ENCODE assay signal across 17 mouse cellular contexts in genomic region chr3:26750492-26750891, GRCm38 (mm10).
"Had no signal": no experiment of that assay in that cellular context is flagged by ENCODE, and none has a peak within 500 bp of the region (broad histone marks: within the 10 kb centered on the region; RNA-seq: fewer than 3 reads in every experiment).

No protein-coding gene starts in this region.

- H3K36me3 ChIP-seq: lung, embryonic 15.5 days; midbrain, embryonic 10.5 days; midbrain, embryonic 12.5 days; midbrain, embryonic 15.5 days; neural tube, embryonic 12.5 days; stomach, embryonic 15.5 days had no signal

- H3K9ac ChIP-seq: liver, postnatal 0 days; lung, embryonic 15.5 days; midbrain, embryonic 12.5 days; midbrain, embryonic 15.5 days; neural tube, embryonic 12.5 days; stomach, embryonic 15.5 days had no signal

- ATAC-seq: liver, postnatal 0 days; lung, postnatal 0 days; midbrain, embryonic 15.5 days had no signal

- H3K4me1 ChIP-seq: lung, embryonic 15.5 days; midbrain, embryonic 10.5 days; midbrain, embryonic 12.5 days; midbrain, embryonic 15.5 days; neural tube, embryonic 12.5 days; stomach, embryonic 15.5 days had no signal

- H3K4me2 ChIP-seq: lung, embryonic 15.5 days; midbrain, embryonic 12.5 days; midbrain, embryonic 15.5 days; neural tube, embryonic 12.5 days; stomach, embryonic 15.5 days had no signal

- H3K4me3 ChIP-seq: lung, embryonic 15.5 days; midbrain, embryonic 10.5 days; midbrain, embryonic 12.5 days; midbrain, embryonic 15.5 days; neural tube, embryonic 12.5 days; stomach, embryonic 15.5 days had no signal

- H3K27me3 ChIP-seq: lung, embryonic 15.5 days; midbrain, embryonic 12.5 days; midbrain, embryonic 15.5 days; neural tube, embryonic 12.5 days; stomach, embryonic 15.5 days had no signal

- H3K27ac ChIP-seq: lung, embryonic 15.5 days; macrophage; midbrain, embryonic 10.5 days; midbrain, embryonic 12.5 days; midbrain, embryonic 15.5 days; neural tube, embryonic 12.5 days; stomach, embryonic 15.5 days; stomach, postnatal 0 days had no signal

- H3K9me3 ChIP-seq: lung, embryonic 15.5 days; midbrain, embryonic 10.5 days; midbrain, embryonic 12.5 days; midbrain, embryonic 15.5 days; neural tube, embryonic 12.5 days; stomach, embryonic 15.5 days had no signal

- DNase-seq: liver, postnatal 0 days; lung, adult 2 months; lung, postnatal 14 days; lung, postnatal 36 days; right cerebral cortex, postnatal 14 days; thymus, adult 2 months; thymus, postnatal 25 days; thymus, postnatal 4 days had no signal
